Mouse (Mus musculus): ENCODE measurements around the gene Hist1h3i. TPM values are rescaled to one million over a fixed set of nuclear protein-coding genes. Genes with fewer than 3 reads are reported as not detected.
"Not testable (repeated sequence)": the region's sequence is repeated elsewhere in the genome, so short reads cannot be mapped to it uniquely, and the experiment has no call there.

Gene Hist1h3i
- polyA plus RNA-seq, 1 experiment: 34.1 TPM

GRCm38 (mm10) chr13:21795584-21795983 lies 12.4 kb upstream of the Hist1h3i start:
- WGBS: 90% methylated on average over 7 of the region's 7 CpGs

GRCm38 (mm10) chr13:21790601-21791283 lies 7.6 kb upstream of the Hist1h3i start:
- Histone ChIP-seq H3K4me3 (replicated peaks; ENCODE audit: control insufficient read depth, low read depth, low read length) (no peak overlapping the region), H3K27ac (ENCODE audit: control insufficient read depth, insufficient read depth, low read depth, low read length, poor library complexity) (no peak overlapping the region), H3K4me1 (ENCODE audit: control insufficient read depth, insufficient read depth, low read length) (no peaks in the 10 kb centered on the region; the same call in 1 of the 2 replicates)
- TF ChIP-seq POLR2A (IDR thresholded peaks at IDR 0.05; ENCODE audit: borderline replicate concordance, control insufficient read depth, low read depth, low read length) (no peak), CTCF (IDR thresholded peaks at IDR 0.05; ENCODE audit: control insufficient read depth, insufficient read depth, low read length) (no peak)
- 48% methylated on average over 18 of the region's 18 CpGs for WGBS

More at GRCm38 (mm10) chr13:21795584-21795983, 12.4 kb upstream of the Hist1h3i start:
- no peak overlapping the region for H3K27ac ChIP-seq (ENCODE audit: control insufficient read depth, insufficient read depth, low read depth, low read length, poor library complexity)
- TF ChIP-seq POLR2A (IDR thresholded peaks at IDR 0.05; ENCODE audit: borderline replicate concordance, control insufficient read depth, low read depth, low read length): no peak
- TF ChIP-seq CTCF (IDR thresholded peaks at IDR 0.05; ENCODE audit: control insufficient read depth, insufficient read depth, low read length): no peak
- no peak overlapping the region for H3K4me3 ChIP-seq (replicated peaks; ENCODE audit: control insufficient read depth, low read depth, low read length)
- no peaks in the 10 kb centered on the region for H3K4me1 ChIP-seq (ENCODE audit: control insufficient read depth, insufficient read depth, low read length)

- TF ChIP-seq CTCF (IDR thresholded peaks at IDR 0.05; ENCODE audit: control insufficient read depth, insufficient read depth, low read length): no peak
- TF ChIP-seq POLR2A (IDR thresholded peaks at IDR 0.05; ENCODE audit: borderline replicate concordance, control insufficient read depth, low read depth, low read length): no peak
- WGBS: 55% methylated on average over 6 of the region's 6 CpGs
- H3K4me3 ChIP-seq (replicated peaks; ENCODE audit: control insufficient read depth, low read depth, low read length): no peak overlapping the region
- H3K27ac ChIP-seq (ENCODE audit: control insufficient read depth, insufficient read depth, low read depth, low read length, poor library complexity): no peak overlapping the region
- no peaks in the 10 kb centered on the region; the same call in 1 of the 2 replicates for H3K4me1 ChIP-seq (ENCODE audit: control insufficient read depth, insufficient read depth, low read length)
These were observed 6.8 kb upstream of the Hist1h3i start for GRCm38 (mm10) chr13:21789925-21790324.

- WGBS: 32% methylated on average over 17 of the region's 21 CpGs
- Histone ChIP-seq H3K27ac (ENCODE audit: control insufficient read depth, insufficient read depth, low read depth, low read length, poor library complexity) (peak overlapping the region; percentile 80), H3K4me1 (ENCODE audit: control insufficient read depth, insufficient read depth, low read length) (peaks cover 3% of the 10 kb centered on the region; the same call in 1 of the 2 replicates), H3K4me3 (replicated peaks; ENCODE audit: control insufficient read depth, low read depth, low read length) (peak overlapping the region; percentile 44)
- TF ChIP-seq CTCF (IDR thresholded peaks at IDR 0.05; ENCODE audit: control insufficient read depth, insufficient read depth, low read length): no peak
- TF ChIP-seq POLR2A (IDR thresholded peaks at IDR 0.05; ENCODE audit: borderline replicate concordance, control insufficient read depth, low read depth, low read length): peak; percentile 1; the same call in 1 of the 2 replicates
These were observed 4.8 kb upstream of the Hist1h3i start for GRCm38 (mm10) chr13:21787760-21788593.

- not testable (repeated sequence) for H3K4me1 ChIP-seq (ENCODE audit: control insufficient read depth, insufficient read depth, low read length)
- under 1% methylated on average over 40 of the region's 63 CpGs for WGBS
- Histone ChIP-seq H3K4me3 (replicated peaks; ENCODE audit: control insufficient read depth, low read depth, low read length) (peak within 1 kb of the TSS; percentile 63), H3K27ac (ENCODE audit: control insufficient read depth, insufficient read depth, low read depth, low read length, poor library complexity) (peak within 1 kb of the TSS; percentile 96)
- peak; percentile 95 for TF ChIP-seq POLR2A (IDR thresholded peaks at IDR 0.05; ENCODE audit: borderline replicate concordance, control insufficient read depth, low read depth, low read length)
These were observed 3.9 kb upstream of the Hist1h3i start, which contains the start of the genes Hist1h2an and Hist1h2bp for GRCm38 (mm10) chr13:21786899-21787629. Hist1h2an (minus strand) TSS chr13:21787218. Hist1h2bp (plus strand) TSS chr13:21787461.

- H3K27ac ChIP-seq (ENCODE audit: control insufficient read depth, insufficient read depth, low read depth, low read length, poor library complexity): peak overlapping the region; percentile 96
- peak overlapping the region; percentile 63 for H3K4me3 ChIP-seq (replicated peaks; ENCODE audit: control insufficient read depth, low read depth, low read length)
- WGBS: 13% methylated on average over 8 of the region's 8 CpGs
- TF ChIP-seq POLR2A (IDR thresholded peaks at IDR 0.05; ENCODE audit: borderline replicate concordance, control insufficient read depth, low read depth, low read length) (no peak), CTCF (IDR thresholded peaks at IDR 0.05; ENCODE audit: control insufficient read depth, insufficient read depth, low read length) (no peak)
- peaks cover 3% of the 10 kb centered on the region; the same call in 1 of the 2 replicates for H3K4me1 ChIP-seq (ENCODE audit: control insufficient read depth, insufficient read depth, low read length)
These were observed 3.2 kb upstream of the Hist1h3i start for GRCm38 (mm10) chr13:21786189-21786898.

- Histone ChIP-seq H3K27ac (ENCODE audit: control insufficient read depth, insufficient read depth, low read depth, low read length, poor library complexity) (peak overlapping the region; percentile 94; the same call in 1 of the 2 replicates), H3K4me3 (replicated peaks; ENCODE audit: control insufficient read depth, low read depth, low read length) (no peak overlapping the region), H3K4me1 (ENCODE audit: control insufficient read depth, insufficient read depth, low read length) (peaks cover 3% of the 10 kb centered on the region; the same call in 1 of the 2 replicates)
- TF ChIP-seq POLR2A (IDR thresholded peaks at IDR 0.05; ENCODE audit: borderline replicate concordance, control insufficient read depth, low read depth, low read length): no peak
- no peak for TF ChIP-seq CTCF (IDR thresholded peaks at IDR 0.05; ENCODE audit: control insufficient read depth, insufficient read depth, low read length)
- WGBS: 72% methylated on average over 6 of the region's 6 CpGs
These were observed 1.1 kb upstream of the Hist1h3i start for GRCm38 (mm10) chr13:21784311-21784710.
